Mouse (Mus musculus) olfactory bulb, adult 2 months (tissue): Measurements from ENCODE around the gene Cdyl. TPM values are rescaled to one million over a fixed set of nuclear protein-coding genes. Genes with fewer than 3 reads are reported as not detected.

ENCODE experiments used
- H3K27ac ChIP-seq: fragments of 200-500 bp; 2 replicates; pipeline ENCODE4 v1.5.1; 2012; ENCODE audit warnings: low read depth, low read length; ENCODE audit not compliant: insufficient read depth
- H3K4me1 ChIP-seq: fragments of 200-500 bp; 2 replicates; pipeline ENCODE4 v1.6.1; 2012; ENCODE audit warnings: low read length; ENCODE audit not compliant: control insufficient read depth, insufficient read depth
- H3K4me3 ChIP-seq: fragments of 200-500 bp; 2 replicates; pipeline ENCODE4 v1.5.1; 2012; ENCODE audit warnings: mild to moderate bottlenecking, low read depth, low read length, moderate library complexity; ENCODE audit not compliant: insufficient read depth
- CTCF ChIP-seq: fragments of 200-500 bp; IDR thresholded peaks from 2 replicates; pipeline ENCODE4 v1.5.1; 2012; ENCODE audit warnings: low read depth, mild to moderate bottlenecking, low read length, moderate library complexity; ENCODE audit not compliant: insufficient read depth
- POLR2A ChIP-seq: fragments of 200-500 bp; IDR thresholded peaks from 2 replicates; pipeline ENCODE4 v1.6.1; 2012; ENCODE audit warnings: mild to moderate bottlenecking, low read depth, low read length, moderate library complexity; ENCODE audit not compliant: insufficient read depth
- whole genome bisulfite sequencing: fragments of 180-500 bp; shearing (Covaris S2); methylation state at CpG from one replicate; pipeline ENCODE4 v1.1.7; 2018; 5-methylcytosine and 5-hydroxymethylcytosine counted together
- polyA plus RNA-seq: library from polyadenylated mRNA; stranded (reverse); fragments of >200 nt; gene quantifications from 2 replicates; pipeline ENCODE4 v1.2.4, GENCODE M21; 2012; ENCODE audit warnings: low replicate concordance; ENCODE audit not compliant: missing spikeins, insufficient read depth, insufficient read length

Cdyl gene
- polyA plus RNA-seq, 1 experiment: not detected

DNA sequence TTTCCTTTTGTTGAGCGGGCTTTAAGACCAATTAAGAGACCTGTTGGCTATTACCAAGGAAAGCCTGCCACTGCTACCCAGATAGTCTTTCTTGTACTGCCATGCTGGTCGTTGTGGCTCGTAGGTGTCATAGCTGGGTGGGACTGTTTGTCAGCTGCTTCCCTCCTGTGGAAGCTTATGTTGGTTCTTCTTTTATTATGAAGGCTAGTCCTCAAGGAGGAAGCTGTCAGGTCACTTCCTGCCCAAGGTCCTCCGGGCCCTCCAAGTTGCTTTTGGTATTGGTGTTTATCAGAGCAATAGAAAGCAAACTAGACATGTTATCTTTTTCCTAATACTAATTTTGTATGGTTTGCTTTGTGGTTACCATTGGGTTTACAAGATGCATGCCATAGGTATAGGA is 89.6 kb downstream of the Cdyl start:
- no peaks in the 10 kb centered on the region for H3K4me1 ChIP-seq

DNA sequence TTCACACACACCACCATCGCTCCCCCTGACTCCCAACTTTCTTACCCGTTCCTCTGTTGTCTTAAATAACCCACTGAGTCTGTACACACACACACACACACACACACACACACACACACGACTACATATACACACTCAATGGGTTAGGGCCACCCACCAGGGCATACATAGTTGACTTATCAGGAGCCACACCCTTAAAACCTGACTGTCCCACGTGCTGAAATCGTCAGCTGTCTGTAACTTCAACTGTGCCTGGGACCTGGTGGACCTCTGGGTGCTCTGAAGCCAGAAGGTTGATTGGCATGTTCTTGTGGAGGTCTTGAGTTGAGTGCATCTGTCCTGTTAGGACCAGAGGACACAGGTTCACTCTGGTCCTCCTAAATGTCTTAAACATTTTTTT is 90.0 kb downstream of the Cdyl start:
- TF ChIP-seq CTCF (no peak), POLR2A (no peak)
- WGBS: 87% methylated on average over 5 of the region's 5 CpGs

More for the DNA sequence above, 89.6 kb downstream of the Cdyl start:
- Histone ChIP-seq H3K27ac (no peak overlapping the region), H3K4me3 (no peak overlapping the region)
- 90% methylated on average over 4 of the region's 4 CpGs for WGBS
- TF ChIP-seq POLR2A (no peak), CTCF (no peak)

DNA sequence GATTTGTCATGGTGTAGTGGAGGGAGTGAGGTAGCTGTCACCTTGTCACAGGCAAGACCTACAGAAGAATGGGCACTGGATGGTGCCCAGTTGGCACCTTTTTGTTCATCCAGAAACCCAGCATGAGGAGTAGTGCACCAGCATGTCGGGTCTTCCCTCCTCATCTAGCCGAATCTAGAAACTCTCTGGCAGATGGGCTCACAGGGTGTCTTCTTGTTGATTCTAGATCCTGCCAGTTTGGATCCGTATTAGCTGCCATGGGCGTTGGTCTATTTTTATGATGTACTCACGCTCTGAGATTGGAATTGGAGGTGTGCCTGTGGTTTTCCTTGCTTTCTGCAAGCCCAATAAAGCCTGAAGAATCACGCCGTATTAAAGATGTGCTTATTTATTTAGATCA is 92.4 kb downstream of the Cdyl start:
- WGBS: 89% methylated on average over 7 of the region's 7 CpGs
- Histone ChIP-seq H3K4me3 (no peak overlapping the region), H3K4me1 (no peaks in the 10 kb centered on the region), H3K27ac (no peak overlapping the region)
- TF ChIP-seq CTCF (no peak), POLR2A (no peak)

More for the DNA sequence above, 90.0 kb downstream of the Cdyl start:
- no peaks in the 10 kb centered on the region for H3K4me1 ChIP-seq
- no peak overlapping the region for H3K27ac ChIP-seq
- no peak overlapping the region for H3K4me3 ChIP-seq

DNA sequence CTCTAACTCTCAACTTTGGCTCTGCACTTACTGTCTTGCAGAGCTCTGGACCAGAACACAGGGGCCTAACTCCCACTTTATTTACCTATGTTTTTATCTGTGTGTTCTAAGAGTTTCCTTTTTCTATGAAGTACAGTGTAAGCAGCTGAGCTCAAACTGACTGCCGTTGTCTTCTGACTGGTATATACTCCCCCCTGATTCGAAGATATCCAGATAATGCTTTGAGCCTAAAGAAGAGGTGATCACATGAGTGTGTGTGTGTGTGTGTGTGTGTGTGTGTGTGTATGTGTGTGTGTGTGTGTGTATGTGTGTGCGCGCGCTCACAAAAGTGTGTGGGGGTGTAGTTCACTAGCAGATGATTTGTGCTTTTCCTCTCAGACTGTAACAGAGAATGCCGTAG is 95.4 kb downstream of the Cdyl start:
- H3K4me1 ChIP-seq: no peaks in the 10 kb centered on the region
- H3K27ac ChIP-seq: no peak overlapping the region
- TF ChIP-seq CTCF (no peak), POLR2A (no peak)
- H3K4me3 ChIP-seq: no peak overlapping the region
- WGBS: 92% methylated on average over 6 of the region's 6 CpGs

DNA sequence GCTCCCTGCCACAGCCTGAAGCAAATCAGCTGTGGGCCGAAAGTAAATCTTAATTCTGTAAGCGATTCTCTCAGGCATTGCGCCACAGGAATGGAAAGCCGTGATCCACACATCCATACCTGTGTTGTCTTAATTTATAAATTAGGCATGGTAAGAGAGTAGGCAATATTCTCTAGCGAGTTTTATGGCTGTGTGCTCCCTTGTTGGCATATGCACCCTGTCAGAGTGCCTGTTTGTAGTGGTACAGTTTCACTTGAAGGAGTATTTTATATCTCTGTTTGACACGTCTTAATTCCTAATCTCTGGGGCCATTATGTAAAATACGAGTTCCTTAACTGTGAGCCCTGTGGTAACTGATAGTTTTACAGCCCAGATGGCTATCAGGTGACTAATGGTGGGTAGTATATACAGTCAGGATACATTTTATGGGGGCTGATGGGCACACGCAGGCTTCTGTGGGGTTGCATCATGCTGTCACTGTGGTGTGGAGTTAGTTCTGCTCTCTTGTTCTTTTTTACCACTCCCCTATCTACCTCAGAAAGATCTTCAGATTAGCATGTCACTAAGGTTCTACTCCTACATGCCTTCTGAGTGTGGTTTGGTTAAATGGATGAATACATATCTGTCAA is 96.1 kb downstream of the Cdyl start:
- H3K4me3 ChIP-seq: no peak overlapping the region
- no peak for TF ChIP-seq CTCF
- no peak for TF ChIP-seq POLR2A
- H3K4me1 ChIP-seq: no peaks in the 10 kb centered on the region
- no peak overlapping the region for H3K27ac ChIP-seq
- 90% methylated on average over 8 of the region's 8 CpGs for WGBS

DNA sequence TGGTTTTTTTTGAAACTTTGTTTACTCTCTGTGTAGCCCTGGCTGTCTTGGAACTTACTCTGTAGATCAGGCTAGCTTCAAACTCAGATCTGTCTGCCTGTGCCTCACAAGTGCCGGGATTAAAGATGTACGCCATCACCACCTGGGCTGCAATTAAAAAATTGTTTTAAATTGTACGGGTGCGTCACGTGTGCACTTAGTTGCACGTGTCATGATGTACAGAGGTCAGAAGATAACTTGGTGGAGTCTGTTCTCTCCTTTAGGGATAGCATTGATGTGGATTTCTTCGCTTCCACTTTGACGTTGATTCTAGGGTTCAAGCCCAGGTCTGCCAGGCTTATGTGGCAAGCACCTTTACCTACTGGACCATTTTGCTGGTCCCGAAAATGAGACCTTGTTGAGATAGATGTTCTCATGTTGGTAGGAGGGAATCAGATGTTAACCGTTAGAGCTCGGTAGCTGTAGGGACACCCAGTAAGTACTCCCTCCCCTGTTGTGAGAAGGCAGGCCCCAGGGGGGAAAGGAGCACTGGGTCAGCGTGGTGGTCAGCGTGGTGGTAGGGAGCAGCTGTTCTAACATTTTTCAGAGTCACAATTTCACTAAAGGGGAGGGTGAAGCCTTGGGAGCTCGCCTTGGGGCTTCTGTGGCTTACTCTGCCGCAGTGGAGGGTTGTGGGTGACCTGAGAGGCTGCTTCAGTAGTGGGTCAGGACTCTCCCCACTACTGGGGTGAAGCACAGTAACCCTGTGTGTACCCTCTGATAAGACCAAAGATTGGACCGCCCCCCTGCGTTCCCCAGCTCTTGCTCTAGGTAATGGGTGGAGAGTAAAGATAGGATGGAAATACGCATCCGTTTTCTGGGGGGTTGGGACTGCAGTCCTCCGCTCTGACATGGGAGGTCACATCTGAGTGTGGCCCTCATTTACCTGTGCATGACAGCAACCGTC is 97.0 kb downstream of the Cdyl start:
- no peak for TF ChIP-seq CTCF
- no peak for TF ChIP-seq POLR2A
- Histone ChIP-seq H3K27ac (no peak overlapping the region), H3K4me1 (no peaks in the 10 kb centered on the region), H3K4me3 (no peak overlapping the region)
- 95% methylated on average over 21 of the region's 21 CpGs for WGBS

DNA sequence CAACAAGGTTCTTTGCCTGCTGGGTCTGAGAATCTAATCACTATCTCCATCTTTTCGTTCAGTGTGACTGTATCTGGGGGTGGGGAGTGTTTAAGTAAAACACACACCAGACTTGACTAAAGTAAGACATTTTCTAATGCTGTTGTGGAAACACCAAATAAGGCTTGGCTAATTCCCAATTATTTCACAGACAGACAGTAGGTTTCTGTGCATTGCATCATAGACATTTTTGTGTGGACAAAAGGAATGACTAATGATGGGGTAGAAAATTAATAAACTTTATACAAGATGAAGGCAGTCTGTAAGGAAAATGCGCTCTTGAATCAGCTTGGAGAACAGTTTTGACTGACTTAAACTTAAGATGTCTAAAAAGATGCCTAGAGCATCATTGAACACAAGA is 100.7 kb downstream of the Cdyl start:
- TF ChIP-seq POLR2A: no peak
- no peak for TF ChIP-seq CTCF
- H3K4me3 ChIP-seq: no peak overlapping the region
- no peaks in the 10 kb centered on the region for H3K4me1 ChIP-seq
- WGBS: 76% methylated on average over 2 of the region's 2 CpGs
- H3K27ac ChIP-seq: no peak overlapping the region

DNA sequence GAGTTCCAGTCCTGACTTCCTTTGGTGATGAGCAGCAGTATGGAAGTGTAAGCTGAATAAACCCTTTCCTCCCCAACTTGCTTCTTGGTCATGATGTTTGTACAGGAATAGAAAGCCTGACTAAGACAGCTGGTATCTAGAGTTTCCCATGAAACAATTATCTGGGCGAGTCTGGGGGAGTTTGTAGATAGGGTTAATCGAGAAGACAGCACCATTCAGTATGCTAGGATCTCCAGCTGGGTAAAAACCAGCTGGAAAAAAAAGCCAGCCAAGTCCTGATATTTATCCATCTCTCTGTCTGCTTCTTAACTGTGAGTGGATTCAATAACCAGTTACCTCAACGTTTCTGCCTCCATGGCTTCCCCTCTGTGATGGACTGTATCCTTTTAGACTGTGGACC is 104.9 kb downstream of the Cdyl start:
- 36% methylated on average over 3 of the region's 3 CpGs for WGBS
- no peak overlapping the region for H3K4me3 ChIP-seq
- TF ChIP-seq POLR2A (no peak), CTCF (no peak)
- H3K4me1 ChIP-seq: no peaks in the 10 kb centered on the region
- H3K27ac ChIP-seq: no peak overlapping the region

DNA sequence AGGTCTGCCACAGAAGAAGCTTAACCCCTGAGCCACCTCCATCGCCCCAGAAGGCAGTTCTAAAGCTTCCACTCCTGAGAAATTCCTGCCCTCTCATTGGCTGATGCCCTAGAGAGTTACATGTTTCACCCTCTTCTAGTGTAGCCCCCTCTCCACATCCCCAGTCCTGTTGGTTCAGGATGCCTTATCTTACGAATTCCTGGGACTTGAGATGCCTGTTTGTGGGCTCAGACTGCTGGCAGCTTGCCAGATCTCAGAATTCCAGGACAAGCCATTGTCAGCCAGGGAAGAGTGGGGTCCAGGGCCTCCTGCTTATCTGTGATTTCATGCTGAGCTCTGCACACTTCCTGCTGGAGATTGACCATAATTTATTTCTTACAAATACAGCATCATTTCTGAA is 106.2 kb downstream of the Cdyl start:
- TF ChIP-seq CTCF (no peak), POLR2A (no peak)
- no peak overlapping the region for H3K4me3 ChIP-seq
- 69% methylated on average over 2 of the region's 2 CpGs for WGBS
- H3K4me1 ChIP-seq: no peaks in the 10 kb centered on the region
- H3K27ac ChIP-seq: no peak overlapping the region
